Mouse (Mus musculus) R1 (cell line): ENCODE measurements around the gene Apoc4.
A peak's percentile ranks its signal among the peaks of the same experiment; 100 is the strongest.

Experiments
- DNase-seq: peaks from one replicate; pipeline ENCODE4 v3.0.0-alpha.2; 2018; ENCODE audit warnings: low read depth, low spot score

Gene Apoc4

DNA sequence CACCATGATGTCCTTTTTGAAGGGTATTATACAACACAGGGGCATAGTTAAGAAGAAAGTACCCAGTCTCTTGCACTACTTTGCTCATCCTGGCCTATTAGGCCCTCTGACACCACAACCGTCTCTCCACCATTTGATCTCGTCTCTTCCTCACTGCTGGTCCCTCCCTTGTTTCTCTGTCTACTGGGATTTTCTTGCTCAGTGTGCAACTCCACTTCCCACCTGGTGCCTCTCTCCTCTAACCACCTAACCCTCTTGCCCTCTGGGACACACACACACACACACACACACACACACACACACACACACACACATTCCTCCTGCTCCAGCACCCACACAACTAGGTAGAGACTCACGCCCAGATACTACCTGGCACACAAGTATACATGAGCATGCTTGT is 2.4 kb downstream of the Apoc4 start:
- DNase-seq = no peak

DNA sequence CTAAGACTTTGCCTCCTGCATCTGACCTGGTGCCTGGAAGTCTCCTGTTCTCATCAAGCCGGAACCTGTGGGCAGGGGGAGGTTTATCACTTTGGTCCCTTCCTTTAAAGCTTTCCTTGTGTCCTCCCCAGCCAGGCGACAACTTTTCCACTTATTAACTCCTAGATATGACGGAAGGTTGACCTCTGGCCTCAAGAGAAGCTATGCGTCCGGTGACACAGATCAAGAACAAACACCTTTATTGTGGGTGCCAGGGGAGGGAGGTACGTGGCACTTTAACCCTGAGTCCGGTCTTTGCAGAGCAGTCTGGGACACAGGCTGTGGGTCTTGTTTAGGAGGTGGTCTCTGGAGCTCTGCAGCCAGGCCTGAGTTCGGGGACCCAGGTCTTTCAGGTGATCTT is 3.4 kb downstream of the Apoc4 start, which contains the start of gene Apoc2:
TSS of gene Apoc2 (minus strand) at position 70 of the 400 bp plus-strand sequence.
- DNase-seq = no peak

DNA sequence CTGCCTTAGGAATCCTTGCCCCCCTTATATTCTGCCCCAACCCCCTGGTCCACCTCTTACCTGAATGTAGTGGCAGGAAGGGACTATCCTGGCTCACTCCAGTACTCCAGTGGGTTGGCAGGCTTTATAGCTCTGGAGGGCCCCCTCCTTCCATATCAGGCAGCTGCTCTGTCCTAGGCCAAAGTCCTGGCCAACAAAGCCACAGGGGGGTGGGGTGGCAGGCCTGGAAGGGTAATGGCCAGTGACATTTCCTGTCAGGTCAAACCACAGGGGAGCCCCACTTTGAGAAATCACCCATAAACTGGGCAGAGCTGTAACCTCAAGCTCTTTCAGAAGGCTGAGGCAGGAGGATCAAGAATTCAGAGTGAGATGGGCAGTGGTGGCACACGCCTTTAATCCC is 4.6 kb downstream of the Apoc4 start:
- no peak for DNase-seq

DNA sequence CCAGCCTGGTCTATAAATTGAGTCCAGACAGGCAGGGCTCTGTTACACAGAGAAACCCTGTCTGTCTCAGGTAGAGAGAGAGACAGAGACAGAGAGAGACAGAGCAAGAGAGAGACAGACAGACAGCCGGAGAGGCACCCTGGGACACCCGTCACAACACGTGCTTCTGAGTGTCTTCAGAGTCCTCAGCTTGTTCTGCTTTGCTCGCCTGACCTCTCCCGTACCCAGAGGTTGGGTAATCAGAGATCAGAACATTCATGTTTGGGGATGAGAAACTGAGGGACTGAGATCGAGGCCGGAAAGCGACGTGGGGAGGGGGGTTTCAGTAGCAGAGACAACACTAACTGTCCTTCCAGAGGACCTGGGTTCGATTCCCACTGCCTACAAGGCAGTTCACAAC is 5.5 kb downstream of the Apoc4 start:
- DNase-seq = no peak

DNA sequence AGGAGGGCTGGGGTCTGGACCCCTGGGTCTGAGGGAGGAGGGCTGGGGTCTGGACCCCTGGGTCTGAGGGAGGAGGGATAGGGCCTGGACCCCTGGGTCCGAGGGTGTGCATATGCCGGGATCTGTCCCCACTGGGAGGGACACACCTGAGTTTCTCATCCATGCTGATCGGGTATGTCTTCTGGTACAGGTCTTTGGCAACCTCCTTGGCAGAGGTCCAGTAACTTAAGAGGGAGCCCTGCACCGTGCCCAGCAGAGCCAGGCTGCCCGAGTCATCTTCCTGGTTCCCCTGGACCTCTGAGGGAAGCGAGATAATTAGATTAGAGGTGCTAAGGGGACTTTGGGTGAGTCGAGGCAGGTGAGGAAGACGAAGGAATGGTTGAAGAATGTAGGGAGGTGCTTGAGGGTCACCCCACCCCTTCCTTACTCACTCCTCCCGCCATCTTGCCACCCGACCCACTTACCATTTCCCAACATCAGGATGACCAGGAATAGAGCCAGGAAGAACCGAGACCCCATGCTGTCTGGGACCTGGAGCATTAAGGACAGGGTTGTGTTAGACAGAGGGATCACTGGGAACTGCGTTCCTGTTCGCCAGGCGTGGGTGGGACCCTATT is 8.1 kb downstream of the Apoc4 start:
- no peak for DNase-seq

DNA sequence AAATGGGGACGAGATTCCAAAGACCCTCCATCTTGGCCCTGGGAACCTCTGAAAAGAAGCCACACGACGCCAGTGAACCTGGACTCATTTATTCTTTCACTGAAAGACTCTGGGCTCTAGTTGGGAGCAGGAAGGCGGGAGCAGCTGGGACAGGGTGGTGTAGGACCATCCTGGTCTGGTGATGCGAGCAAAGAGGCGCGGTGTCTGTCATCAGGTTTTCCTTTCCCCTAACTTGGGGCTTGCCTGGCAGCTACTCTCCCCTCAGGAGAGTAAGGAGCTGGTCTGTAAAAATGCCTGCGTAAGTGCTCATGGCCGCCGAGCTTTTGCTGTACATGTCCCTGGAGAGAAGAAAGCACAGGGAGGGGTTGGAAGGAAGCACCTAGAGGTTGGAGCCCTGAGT is 9.8 kb downstream of the Apoc4 start:
- DNase-seq = no peak

DNA sequence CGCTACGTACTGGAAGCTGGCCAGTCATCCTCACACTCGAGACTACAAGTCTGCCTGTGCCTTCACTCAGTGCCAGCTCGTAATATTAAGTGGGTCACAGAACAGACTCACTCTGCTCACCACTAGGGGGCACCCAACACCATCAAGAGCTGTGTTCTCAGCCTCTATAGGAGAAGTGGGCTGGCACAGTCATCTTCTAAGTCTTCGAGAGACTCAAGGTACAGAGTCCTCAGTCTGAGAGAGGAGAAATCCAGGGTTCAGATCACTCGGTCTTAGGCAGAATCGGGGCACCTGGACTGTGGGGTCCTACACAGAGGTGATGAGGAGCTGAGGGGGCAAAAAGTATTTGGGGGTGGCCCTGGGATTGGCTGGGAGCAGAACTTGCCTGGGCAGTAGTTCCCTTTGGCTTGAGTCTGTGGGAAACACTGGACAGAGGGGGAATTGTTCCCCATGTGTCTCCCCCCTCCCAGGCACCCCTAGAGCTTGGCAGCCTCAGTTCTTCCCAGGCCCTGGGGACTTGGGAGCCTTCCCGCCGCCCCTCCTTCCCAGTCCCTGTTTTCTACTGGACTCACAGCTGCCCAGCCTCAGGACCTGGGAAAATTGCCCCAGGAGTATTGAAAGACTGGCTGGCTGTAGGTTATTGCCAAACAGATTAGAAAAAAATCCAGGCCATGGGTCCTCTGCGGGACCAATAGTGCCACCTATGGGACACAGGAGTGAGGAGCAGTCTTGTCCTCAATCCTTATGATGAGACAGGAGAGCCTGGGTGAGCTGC is 12.1 kb downstream of the Apoc4 start:
- DNase-seq = peak; percentile 95

DNA sequence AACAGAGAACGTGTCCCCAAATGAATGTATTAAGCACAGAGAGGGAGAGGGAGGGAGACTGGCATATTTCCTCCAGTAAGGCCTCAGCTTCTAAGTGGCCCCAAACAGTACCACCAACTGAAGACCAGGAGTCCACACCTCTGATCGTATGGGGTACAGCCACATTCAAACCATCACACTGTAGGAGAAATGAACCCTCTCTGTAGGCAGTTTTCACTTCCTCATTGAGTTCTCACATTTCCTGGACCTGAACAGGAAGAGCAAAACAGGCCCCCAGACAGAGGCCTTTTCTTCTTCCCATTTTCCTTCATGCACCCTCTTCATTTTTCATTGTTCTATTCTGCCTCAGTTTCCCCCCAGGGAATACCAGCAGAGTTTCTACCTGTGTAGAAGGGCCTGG is 13.8 kb downstream of the Apoc4 start:
- no peak for DNase-seq

DNA sequence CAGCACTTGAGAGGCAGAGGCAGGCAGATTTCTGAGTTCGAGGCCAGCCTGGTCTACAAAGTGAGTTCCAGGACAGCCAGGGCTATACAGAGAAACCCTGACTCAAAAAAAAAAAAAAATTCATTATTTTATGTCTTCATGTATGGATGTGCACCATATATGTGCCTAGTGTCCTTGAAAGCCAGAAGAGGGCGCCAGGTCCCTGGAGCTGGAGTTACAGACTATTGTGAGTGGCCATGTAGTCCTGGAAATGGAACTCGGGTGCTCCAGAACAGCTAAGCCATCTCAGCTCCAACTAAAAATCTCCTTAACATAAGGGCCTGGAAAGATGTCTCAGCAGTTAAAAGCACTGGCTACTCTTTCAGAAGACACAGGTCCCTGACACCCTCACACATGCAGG is 14.5 kb downstream of the Apoc4 start:
- DNase-seq = peak; percentile 72

DNA sequence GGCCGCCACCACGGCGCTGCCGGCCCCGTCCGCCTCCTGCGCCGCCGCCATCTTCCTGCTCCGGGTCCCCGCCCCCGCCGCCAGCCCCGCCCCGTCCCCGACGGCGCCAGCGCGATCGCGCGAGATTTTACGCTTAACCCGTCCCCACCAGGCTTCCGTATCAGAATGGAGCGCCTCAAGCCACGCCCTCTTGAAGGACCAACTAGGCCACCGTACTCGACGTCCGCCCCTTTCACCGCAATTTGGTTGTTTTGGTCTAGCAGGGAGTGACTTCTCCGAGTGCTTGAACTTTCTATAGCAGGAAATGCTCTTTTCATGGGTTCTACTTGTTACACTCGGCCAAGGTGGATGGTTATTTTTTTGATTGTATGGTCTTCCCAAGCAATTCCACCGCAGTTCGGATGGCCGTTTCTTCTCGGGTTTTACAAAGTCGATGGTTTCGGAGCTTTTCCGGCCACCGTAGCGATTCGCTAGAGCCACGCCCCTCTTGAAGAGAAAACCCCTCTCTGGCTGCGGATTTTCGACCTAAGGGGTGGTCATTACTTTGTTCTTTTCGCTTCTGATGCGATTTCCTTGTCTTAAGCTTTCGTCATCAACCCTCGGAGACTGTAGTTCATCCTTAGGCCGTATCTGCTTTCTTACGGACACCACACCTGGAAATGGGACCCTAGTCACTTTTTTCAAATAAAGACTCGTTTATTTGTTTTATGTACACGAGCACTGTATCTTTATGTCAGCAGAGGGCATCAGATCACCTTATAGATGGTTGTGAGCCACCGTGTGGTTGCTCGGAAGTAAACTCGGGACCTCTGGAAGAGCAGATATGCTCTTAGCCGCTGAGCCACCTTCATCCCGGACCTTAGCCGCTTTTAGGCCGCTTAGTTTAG is 16.1 kb downstream of the Apoc4 start, which contains the start of gene Clptm1:
TSS of gene Clptm1 (minus strand) at position 79 of the 887 bp plus-strand sequence.
- DNase-seq = peak; percentile 99

DNA sequence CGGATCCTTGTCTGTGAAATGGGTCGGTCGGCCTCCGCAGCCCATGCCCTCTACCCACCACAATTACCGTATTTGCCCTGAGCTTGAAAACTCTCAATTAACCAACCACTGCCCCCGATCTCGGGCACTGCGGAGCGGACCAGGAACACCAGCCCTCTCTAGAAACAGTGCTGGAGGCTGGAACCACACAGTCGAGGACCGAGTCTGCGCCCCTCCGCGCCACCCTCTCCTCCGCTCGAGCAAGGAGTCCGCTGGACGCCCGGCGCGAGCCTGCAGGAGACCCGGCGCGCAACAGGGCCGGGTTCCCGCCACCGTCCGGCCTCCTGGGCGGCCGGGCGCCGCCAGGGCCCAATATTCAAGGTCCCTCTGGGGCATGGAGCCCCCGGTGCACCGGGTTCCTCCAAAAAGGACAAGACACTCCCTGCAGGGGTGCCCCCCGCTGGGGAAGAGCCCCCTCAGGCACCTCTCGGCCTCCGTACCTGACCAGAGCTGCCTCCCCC is 16.8 kb downstream of the Apoc4 start:
- no peak for DNase-seq

DNA sequence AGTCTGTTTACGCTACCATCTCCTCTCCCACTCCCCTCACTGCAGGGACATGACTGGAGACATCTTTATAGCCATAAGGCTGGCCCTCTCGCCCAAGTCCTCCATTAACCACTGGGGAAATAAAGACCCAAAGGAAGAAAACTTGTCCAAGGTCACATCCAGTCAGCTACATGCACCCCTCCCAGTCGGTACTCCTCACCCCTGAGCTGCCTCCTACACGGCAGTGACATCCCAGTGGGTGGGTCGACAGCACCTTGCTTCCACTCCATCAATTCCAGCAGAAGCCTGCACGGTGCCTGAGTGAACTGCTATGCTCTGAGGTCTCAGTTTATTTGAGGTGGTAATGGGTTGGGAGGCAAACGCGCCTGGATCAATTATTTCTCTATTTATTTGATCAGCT is 17.3 kb downstream of the Apoc4 start:
- peak; percentile 23 for DNase-seq

DNA sequence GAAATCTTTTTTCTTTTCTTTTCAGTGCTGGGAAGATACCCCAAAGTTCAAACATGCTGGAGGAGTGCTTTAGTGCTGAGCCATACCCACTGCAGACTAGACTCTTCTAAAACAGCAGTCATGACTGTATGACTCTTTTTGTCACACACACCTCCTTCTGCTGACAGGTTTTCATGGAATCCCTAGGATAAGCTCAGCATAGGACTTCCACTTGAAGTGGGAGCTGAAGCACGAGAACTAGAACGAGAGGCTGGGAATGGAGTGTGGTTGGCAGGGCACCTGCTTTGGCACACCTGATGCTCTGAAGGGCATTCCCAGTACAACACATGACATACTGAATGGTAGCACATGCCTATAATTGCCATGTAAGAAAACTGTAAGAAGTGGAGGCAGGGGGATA is 28.7 kb downstream of the Apoc4 start:
- no peak for DNase-seq

DNA sequence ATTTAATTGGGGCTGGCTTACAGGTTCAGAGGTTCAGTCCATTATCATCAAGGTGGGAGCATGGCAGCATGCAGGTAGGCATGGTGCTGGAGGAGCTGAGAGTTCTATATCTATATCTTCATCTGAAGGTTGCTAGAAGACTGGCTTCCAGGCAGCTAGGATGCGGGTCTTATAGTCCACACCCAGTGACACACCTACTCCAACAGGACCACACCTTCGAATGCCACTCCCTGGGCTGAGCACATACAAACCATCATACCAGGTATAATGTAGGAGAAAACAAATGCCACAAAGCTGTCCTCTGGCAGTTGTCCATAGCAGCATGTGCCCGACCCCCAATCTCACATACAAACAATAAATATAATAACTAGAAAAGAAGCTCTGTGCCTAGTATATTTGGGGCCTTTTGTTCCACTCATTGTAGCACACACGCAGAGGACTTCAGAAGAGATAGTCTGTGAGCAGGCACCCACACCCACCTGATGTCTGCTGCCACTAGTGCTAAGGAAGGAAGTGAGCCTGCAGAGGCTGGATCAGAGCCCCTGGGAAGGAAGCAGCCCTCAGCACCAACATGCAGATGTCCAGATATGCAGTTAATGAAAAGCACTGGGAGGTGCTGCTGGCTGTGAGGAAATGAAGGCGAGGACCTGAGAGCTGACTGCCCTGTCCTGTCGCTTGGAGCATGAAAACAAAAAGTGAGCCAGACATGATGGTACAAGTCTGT is 30.1 kb downstream of the Apoc4 start:
- no peak for DNase-seq

DNA sequence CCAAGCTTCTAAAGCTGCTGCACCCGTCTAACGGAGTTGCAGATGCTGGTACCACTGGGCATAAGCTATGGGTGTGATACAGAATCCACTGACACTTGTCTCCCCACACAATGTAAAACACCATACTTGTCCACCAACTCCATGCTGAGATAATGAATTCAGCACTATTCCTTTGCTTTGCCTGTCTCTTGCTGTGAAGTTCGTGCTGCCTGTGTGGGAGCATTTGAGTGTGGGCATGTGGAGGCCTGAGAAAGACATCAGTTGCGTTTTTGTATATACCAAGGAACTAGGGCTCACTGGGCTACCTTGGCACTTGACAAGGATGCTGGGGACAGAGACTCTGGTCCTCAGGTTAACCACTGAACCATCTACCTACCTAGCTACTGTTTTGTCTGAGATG is 40.1 kb downstream of the Apoc4 start:
- no peak for DNase-seq

DNA sequence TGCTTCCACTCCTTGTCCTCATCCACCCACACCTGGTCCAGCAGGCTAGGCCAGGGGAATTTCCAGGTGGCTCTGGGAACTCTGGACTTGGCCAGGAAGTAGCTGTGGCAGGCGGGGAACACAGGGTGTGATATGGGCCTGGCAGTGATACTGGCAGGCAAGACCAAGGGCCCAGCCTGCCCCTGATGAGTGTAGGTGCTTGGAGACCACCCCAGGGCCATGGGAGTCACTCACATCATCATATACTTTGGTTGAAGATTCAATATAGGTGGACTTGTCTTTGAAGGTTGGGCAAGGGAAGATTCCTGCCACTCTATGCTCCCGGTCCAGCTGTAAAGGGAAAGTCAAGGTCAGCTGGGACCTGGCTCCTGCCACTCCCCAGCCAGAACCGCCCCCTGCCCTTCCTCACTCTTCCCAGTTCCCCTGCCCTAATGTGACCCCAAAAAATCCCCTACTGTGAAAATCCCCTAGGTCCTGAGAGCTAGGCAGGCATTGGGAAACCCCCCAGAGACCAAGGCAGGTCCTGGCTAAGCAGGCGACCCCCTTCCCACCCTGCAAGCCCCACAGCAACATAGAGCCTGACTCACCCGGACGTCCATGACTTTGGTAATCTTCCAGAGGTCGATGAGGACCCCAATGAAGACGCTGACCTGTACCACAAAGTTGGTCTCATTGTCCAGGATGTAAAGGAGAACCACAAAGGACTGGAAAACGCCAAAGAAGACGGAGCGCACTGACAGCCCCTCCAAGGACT is 46.0 kb downstream of the Apoc4 start:
- no peak for DNase-seq

DNA sequence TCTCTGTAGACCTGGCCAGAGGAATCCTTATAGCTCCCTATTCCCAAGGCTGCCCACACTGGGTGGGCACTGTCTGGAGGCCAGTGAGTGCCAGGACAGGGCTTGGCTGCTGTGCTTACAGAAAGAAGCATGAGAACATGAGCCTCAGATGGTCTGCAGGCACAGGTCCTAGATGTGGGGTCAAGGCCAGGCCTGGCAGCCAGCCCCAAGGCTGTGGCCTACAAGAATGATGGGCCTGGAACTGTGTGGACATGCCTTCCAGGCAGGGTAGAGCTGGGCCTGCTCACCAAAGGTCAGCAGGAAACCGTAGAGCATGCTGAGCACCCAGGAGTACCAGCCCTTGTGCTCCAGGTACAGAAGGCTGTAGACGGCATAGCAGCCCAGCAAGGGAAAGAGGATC is 46.7 kb downstream of the Apoc4 start:
- no peak for DNase-seq

DNA sequence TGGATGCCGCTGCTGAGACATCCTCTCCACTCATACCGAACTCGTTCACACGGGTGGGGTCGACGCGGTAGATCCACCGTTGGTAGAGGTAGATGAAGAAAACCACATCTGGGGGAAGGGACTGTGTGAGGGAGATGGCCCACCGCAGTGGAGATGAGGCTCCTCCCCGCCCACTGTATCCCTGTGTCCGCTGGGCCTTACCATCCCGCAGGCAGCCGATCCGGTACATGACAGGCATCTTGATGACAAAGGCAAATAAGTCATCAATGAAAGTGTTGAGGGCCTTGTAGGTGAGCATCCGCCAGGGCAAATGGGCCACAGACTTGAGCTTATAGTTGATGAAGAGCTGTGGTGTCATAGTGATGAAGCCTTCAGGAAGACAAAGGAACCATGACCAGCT is 47.4 kb downstream of the Apoc4 start:
- no peak for DNase-seq

DNA sequence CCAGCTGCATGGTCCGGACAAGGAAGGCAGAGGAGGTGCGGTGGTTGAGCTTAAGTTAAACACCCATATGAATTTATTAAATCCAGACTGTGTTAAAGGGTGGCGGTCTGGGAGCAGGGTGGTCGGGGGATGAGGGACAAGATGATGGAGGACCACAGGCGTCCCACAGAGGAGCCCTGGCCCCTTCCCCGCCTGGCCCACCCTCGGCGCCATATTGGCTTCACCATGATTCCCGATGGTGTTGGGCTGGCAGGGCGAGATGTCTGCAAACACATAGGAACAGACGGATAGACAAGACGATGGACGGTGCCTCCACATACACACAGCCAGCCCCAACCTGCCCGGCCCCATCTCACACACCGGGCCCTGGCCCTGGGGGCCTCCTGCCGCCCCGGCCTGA is 48.1 kb downstream of the Apoc4 start:
- no peak for DNase-seq

DNA sequence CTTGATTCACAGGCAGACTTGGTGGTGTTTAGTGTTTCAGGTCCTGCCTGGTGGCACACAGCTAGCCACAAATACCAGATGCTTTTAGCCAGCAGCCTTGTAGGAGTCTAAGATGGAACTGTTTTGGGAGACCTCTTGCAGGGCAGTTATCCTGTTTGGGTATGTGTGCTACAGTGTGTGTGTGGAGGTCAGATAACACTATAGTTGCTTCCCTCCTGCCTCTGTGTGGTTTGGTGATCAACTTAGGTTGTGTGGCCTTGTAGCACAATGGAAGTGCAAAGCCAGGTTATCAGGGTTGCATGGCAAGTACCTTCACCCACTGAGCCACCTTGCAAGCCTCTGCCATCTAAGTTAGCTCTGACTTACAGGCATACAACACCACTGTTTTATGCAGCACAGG is 48.6 kb downstream of the Apoc4 start:
- no peak for DNase-seq

DNA sequence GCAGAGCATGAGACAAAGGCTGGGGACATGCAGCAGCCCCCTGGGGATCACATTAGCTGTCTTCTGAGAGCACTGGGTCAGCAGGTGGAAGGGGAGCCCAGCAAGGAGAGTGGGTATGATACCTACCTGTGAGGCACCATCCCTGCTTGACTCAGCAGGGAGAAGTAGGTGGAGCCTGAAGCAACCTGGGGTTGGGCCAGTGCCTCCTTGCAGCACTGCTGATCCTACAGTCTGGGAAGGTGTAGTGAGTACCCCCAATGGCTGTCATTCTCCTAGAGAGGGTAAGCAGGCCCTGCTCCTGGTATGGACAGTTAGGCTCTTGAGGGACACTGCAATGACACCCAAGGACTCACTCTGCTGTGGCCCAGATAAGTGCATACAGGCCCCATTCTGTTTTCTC is 49.0 kb downstream of the Apoc4 start:
- no peak for DNase-seq
